In the genomic region with DNA sequence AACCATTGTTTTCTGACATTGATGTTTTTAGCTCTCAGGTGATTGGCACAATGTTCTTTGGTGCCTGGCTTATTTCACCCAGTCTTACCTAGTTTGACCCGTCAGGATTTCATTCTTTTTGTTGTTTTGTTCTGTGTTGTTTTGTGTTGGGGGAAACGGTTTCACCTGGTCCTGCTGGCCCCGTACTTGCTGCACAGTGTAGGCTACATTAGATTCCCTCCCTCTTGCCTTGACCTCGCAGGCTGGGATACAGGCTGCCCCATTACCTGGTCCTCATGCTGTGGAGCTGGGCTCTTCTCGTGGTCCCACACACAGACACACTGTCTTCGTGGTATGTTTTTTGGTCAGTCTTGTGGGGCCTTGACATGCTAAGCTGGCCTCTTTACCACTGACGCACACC, we compare ENCODE assay signal across 16 mouse cellular contexts. TPM values are rescaled to one million over a fixed set of nuclear protein-coding genes. Genes with fewer than 3 reads are reported as not detected.
DNase-seq lines count a peak whose midpoint lies in the region; ATAC-seq and TF ChIP-seq lines count a peak whose summit lies in the region.
"Had no signal": no experiment of that assay in that cellular context is flagged by ENCODE, and none has a peak within 500 bp of the region (broad histone marks: within the 10 kb centered on the region; RNA-seq: fewer than 3 reads in every experiment).

No protein-coding gene starts in this region.

- H3K9me3 ChIP-seq in forebrain, embryonic 12.5 days, result no peaks in the 10 kb centered on the region
- no peaks in the 10 kb centered on the region for H3K9me3 ChIP-seq in forebrain, embryonic 11.5 days (ENCODE audit: control insufficient read depth, low read length)
- H3K9me3 ChIP-seq in heart, embryonic 10.5 days, result no peaks in the 10 kb centered on the region
- H3K9me3 ChIP-seq in midbrain, embryonic 10.5 days (replicated peaks), result no peaks in the 10 kb centered on the region
- H3K9me3 ChIP-seq in midbrain, postnatal 0 days (ENCODE audit: low read length), result no peaks in the 10 kb centered on the region
- H3K9me3 ChIP-seq: embryonic facial prominence, embryonic 15.5 days; intestine, embryonic 15.5 days had no signal

- 51% methylated on average over 7 of the region's 7 CpGs for WGBS in forebrain, embryonic 12.5 days
- 61% methylated on average over 7 of the region's 7 CpGs for WGBS in forebrain, embryonic 11.5 days
- WGBS in heart, embryonic 10.5 days, result 70% methylated on average over 7 of the region's 7 CpGs
- 64% methylated on average over 7 of the region's 7 CpGs for WGBS in midbrain, embryonic 10.5 days
- 57% methylated on average over 7 of the region's 7 CpGs for WGBS in midbrain, postnatal 0 days

- DNase-seq in forebrain, embryonic 11.5 days (ENCODE audit: low spot score), result no peak
- peak; percentile 61 for DNase-seq in heart, embryonic 10.5 days (ENCODE audit: low spot score)
- no peak for DNase-seq in heart, postnatal 25 days (ENCODE audit: low spot score)
- DNase-seq in midbrain, embryonic 10.5 days (ENCODE audit: low spot score), result no peak
- DNase-seq in midbrain, postnatal 0 days (ENCODE audit: low spot score), result no peak
- DNase-seq: adrenal gland, postnatal 10 days; cerebellum, adult 11 months; cerebellum, adult 8-10 months; cerebellum, postnatal 14 days; gastrocnemius, adult 2 months; gastrocnemius, postnatal 25 days; heart, postnatal 14 days had no signal

- no peak for TF ChIP-seq CTCF in midbrain, postnatal 0 days (IDR thresholded peaks at IDR 0.05)

- H3K4me3 ChIP-seq in forebrain, embryonic 12.5 days (replicated peaks), result no peak overlapping the region
- no peak overlapping the region for H3K4me3 ChIP-seq in forebrain, embryonic 11.5 days (ENCODE audit: low read depth, low read length)
- H3K4me3 ChIP-seq in heart, embryonic 10.5 days, result no peak overlapping the region
- H3K4me3 ChIP-seq in midbrain, embryonic 10.5 days, result no peak overlapping the region
- H3K4me3 ChIP-seq in midbrain, postnatal 0 days (ENCODE audit: low read depth, low read length), result no peak overlapping the region
- H3K4me3 ChIP-seq: embryonic facial prominence, embryonic 15.5 days; erythroblast, embryonic 14.5 days; gastrocnemius, adult 2 months; intestine, embryonic 15.5 days had no signal

- H3K27me3 ChIP-seq in forebrain, embryonic 12.5 days, result no peaks in the 10 kb centered on the region
- H3K27me3 ChIP-seq in forebrain, embryonic 11.5 days (ENCODE audit: control insufficient read depth, insufficient read depth, low read length), result no peaks in the 10 kb centered on the region
- no peaks in the 10 kb centered on the region for H3K27me3 ChIP-seq in heart, embryonic 10.5 days (ENCODE audit: insufficient read depth, poor library complexity, severe bottlenecking)
- no peaks in the 10 kb centered on the region for H3K27me3 ChIP-seq in midbrain, embryonic 10.5 days (ENCODE audit: low read depth, poor library complexity, severe bottlenecking)
- no peaks in the 10 kb centered on the region for H3K27me3 ChIP-seq in midbrain, postnatal 0 days (ENCODE audit: insufficient read depth, low read length)
- H3K27me3 ChIP-seq: embryonic facial prominence, embryonic 15.5 days; intestine, embryonic 15.5 days had no signal

- intact Hi-C loops in heart, postnatal 25 days (cut with DNase I), result no loop called here

- H3K36me3 ChIP-seq in forebrain, embryonic 12.5 days (replicated peaks), result peaks cover 3% of the 10 kb centered on the region
- H3K36me3 ChIP-seq in forebrain, embryonic 11.5 days (ENCODE audit: control insufficient read depth, insufficient read depth, low read length), result no peaks in the 10 kb centered on the region
- H3K36me3 ChIP-seq in heart, embryonic 10.5 days, result no peaks in the 10 kb centered on the region
- peaks cover 21% of the 10 kb centered on the region; the same call in 1 of the 2 replicates for H3K36me3 ChIP-seq in midbrain, embryonic 10.5 days
- H3K36me3 ChIP-seq in midbrain, postnatal 0 days (ENCODE audit: insufficient read depth, low read length), result no peaks in the 10 kb centered on the region
- H3K36me3 ChIP-seq: intestine, embryonic 15.5 days had no signal

- no peak overlapping the region for H3K4me2 ChIP-seq in forebrain, embryonic 12.5 days
- no peak overlapping the region for H3K4me2 ChIP-seq in forebrain, embryonic 11.5 days (ENCODE audit: low read depth, low read length, severe bottlenecking)
- no peak overlapping the region for H3K4me2 ChIP-seq in midbrain, postnatal 0 days (ENCODE audit: low read depth, low read length, poor library complexity, severe bottlenecking)
- H3K4me2 ChIP-seq: embryonic facial prominence, embryonic 15.5 days; intestine, embryonic 15.5 days had no signal

- peaks cover 28% of the 10 kb centered on the region for H3K4me1 ChIP-seq in forebrain, embryonic 12.5 days
- H3K4me1 ChIP-seq in forebrain, embryonic 11.5 days (replicated peaks; ENCODE audit: control insufficient read depth, insufficient read depth, low read length), result no peaks in the 10 kb centered on the region; the same call in 1 of the 2 replicates
- H3K4me1 ChIP-seq in heart, embryonic 10.5 days, result no peaks in the 10 kb centered on the region
- H3K4me1 ChIP-seq in midbrain, embryonic 10.5 days, result peaks cover 24% of the 10 kb centered on the region
- H3K4me1 ChIP-seq in midbrain, postnatal 0 days (ENCODE audit: insufficient read depth, low read length), result 0 out of 2 replicates have a peak, but pooled peaks cover 4% of the 10 kb centered on the region
- H3K4me1 ChIP-seq: embryonic facial prominence, embryonic 15.5 days had no signal

- H3K9ac ChIP-seq in forebrain, embryonic 12.5 days, result no peak overlapping the region
- H3K9ac ChIP-seq in forebrain, embryonic 11.5 days (ENCODE audit: low read length), result no peak overlapping the region
- no peak overlapping the region for H3K9ac ChIP-seq in midbrain, postnatal 0 days (replicated peaks; ENCODE audit: low read length, poor library complexity, severe bottlenecking)
- H3K9ac ChIP-seq: embryonic facial prominence, embryonic 15.5 days; intestine, embryonic 15.5 days had no signal

- 0 out of 2 replicates have a peak overlapping the region, but pooled peaks have one; percentile 8 for H3K27ac ChIP-seq in forebrain, embryonic 12.5 days
- H3K27ac ChIP-seq in forebrain, embryonic 11.5 days (ENCODE audit: low read depth, low read length), result no peak overlapping the region
- no peak overlapping the region for H3K27ac ChIP-seq in heart, embryonic 10.5 days
- H3K27ac ChIP-seq in midbrain, embryonic 10.5 days (replicated peaks), result peak overlapping the region; percentile 39; the same call in 1 of the 2 replicates
- no peak overlapping the region for H3K27ac ChIP-seq in midbrain, postnatal 0 days (ENCODE audit: low read depth, low read length)
- H3K27ac ChIP-seq: embryonic facial prominence, embryonic 15.5 days; gastrocnemius, adult 2 months; intestine, embryonic 15.5 days had no signal

- no peak for ATAC-seq in forebrain, embryonic 12.5 days (ENCODE audit: low FRiP score)
- ATAC-seq in forebrain, embryonic 11.5 days (replicated peaks; ENCODE audit: low FRiP score), result no peak
- ATAC-seq in midbrain, postnatal 0 days (ENCODE audit: low FRiP score), result no peak

RNA-seq across cellular contexts. Expression of a gene that starts 20.3 kb away (rescaled TPM):
- 46.9 and 51.4 TPM in 2 replicates for polyA plus RNA-seq in forebrain, embryonic 12.5 days (2016; fragmentation: Nextera tagmentation; extraction: Ambion mirVana)
- polyA plus RNA-seq in forebrain, embryonic 11.5 days (2014; fragmentation: Nextera tagmentation; extraction: Ambion mirVana), result 57.6 and 63.1 TPM in 2 replicates
- 18.6 and 33.8 TPM in 2 replicates for polyA plus RNA-seq in heart, embryonic 10.5 days (2016; fragmentation: Nextera tagmentation; extraction: Ambion mirVana)
- 10 to 100 TPM; 27.2 to 31.0 TPM for total RNA-seq in heart, postnatal 25 days (2021)
- polyA plus RNA-seq in midbrain, embryonic 10.5 days (2016; fragmentation: Nextera tagmentation; extraction: Ambion mirVana), result 45.9 and 50.7 TPM in 2 replicates
- 28.8 and 39.4 TPM in 2 replicates for total RNA-seq in midbrain, postnatal 0 days (2014; rRNA removed)
- 21.8 and 24.2 TPM in 2 replicates for polyA plus RNA-seq in midbrain, postnatal 0 days (2015; fragmentation: Nextera tagmentation; extraction: Ambion mirVana)

Comparison
In these comparisons a context has a peak if more than half of its experiments do, and no peak if none do; other contexts are left out.
1. H3K27ac ChIP-seq: peak in forebrain, embryonic 12.5 days (single experiment) and midbrain, embryonic 10.5 days (single experiment); none in forebrain, embryonic 11.5 days (single experiment), heart, embryonic 10.5 days (single experiment) and midbrain, postnatal 0 days (single experiment).